Mouse (Mus musculus): ENCODE data around the gene Col27a1. TPM values are rescaled to one million over a fixed set of nuclear protein-coding genes. Genes with fewer than 3 reads are reported as not detected.

Gene Col27a1
- total and polyA plus RNA-seq, 3 experiments: not detected

DNA sequence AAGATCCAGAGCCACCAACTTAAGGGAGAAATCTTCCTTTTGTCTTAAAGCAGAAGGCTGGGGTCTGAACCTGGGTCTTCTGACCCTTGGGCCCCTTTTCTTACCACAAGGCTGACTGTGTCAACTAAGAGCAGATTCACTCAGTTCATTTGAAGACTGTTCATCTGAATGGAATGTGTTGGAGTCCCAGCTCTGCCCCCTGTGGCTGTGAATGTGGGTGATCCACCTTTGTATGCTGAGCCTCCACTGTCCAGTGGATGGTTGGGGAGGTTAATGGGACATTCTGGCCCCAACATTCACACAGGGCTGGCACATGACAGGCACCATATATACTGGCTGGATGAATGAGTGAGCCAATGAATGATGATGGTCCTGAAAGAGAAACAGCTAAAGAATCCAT, 34.2 kb downstream of the Col27a1 start:
- DNase-seq (ENCODE audit: low read depth, low spot score): no peak
- Histone ChIP-seq H3K27me3 (ENCODE audit: control insufficient read depth in 1 of 2, insufficient read depth in 2 of 2, low read length in 2 of 2) (no peaks in the 10 kb centered on the region), H3K36me3 (ENCODE audit: control insufficient read depth in 1 of 2, insufficient read depth in 2 of 2, low read length in 2 of 2) (no peaks in the 10 kb centered on the region), H3K4me1 (ENCODE audit: control insufficient read depth in 1 of 2, insufficient read depth in 2 of 2, low read length in 2 of 2) (no peaks in the 10 kb centered on the region), H3K9ac (ENCODE audit: control insufficient read depth, low read depth, low read length, poor library complexity, severe bottlenecking) (no peak overlapping the region), H3K27ac (ENCODE audit: control insufficient read depth, low read depth, low read length) (no peak overlapping the region), H3K79me2 (ENCODE audit: control insufficient read depth, insufficient read depth, low read length, poor library complexity) (no peaks in the 10 kb centered on the region), H3K9me3 (replicated peaks; ENCODE audit: insufficient read depth, low read length) (no peaks in the 10 kb centered on the region), H3K4me3 (ENCODE audit: control insufficient read depth in 1 of 2, insufficient read depth in 1 of 2, low read depth in 2 of 2, low read length in 2 of 2) (no peak overlapping the region)
- TF ChIP-seq ZNF384 (IDR thresholded peaks at IDR 0.05; ENCODE audit: low read depth, low read length) (no peak), JUND (IDR thresholded peaks at IDR 0.05; ENCODE audit: low read depth, low read length) (no peak), POLR2AphosphoS5 (IDR thresholded peaks at IDR 0.05; ENCODE audit: borderline replicate concordance, low read depth, low read length) (no peak), USF2 (IDR thresholded peaks at IDR 0.05; ENCODE audit: borderline replicate concordance in 1 of 2, insufficient read depth in 1 of 2, low read depth in 1 of 2, low read length in 2 of 2) (no peak), CTCF (IDR thresholded peaks at IDR 0.05 in 2 of 3, conservative IDR thresholded peaks at IDR 0.05 in 1 of 3; ENCODE audit: control insufficient read depth in 1 of 3, insufficient read depth in 1 of 3, low read depth in 2 of 3, low read length in 3 of 3, poor library complexity in 1 of 3, severe bottlenecking in 1 of 3) (no peak), CHD1 (IDR thresholded peaks at IDR 0.05; ENCODE audit: low read depth, low read length) (no peak), KAT2A (conservative IDR thresholded peaks at IDR 0.05; ENCODE audit: low read depth, low read length) (no peak), TCF12 (IDR thresholded peaks at IDR 0.05; ENCODE audit: low read depth, low read length) (no peak), CHD2 (IDR thresholded peaks at IDR 0.05; ENCODE audit: low read length) (no peak), POLR2A (IDR thresholded peaks at IDR 0.05; ENCODE audit: control insufficient read depth in 1 of 2, insufficient read depth in 1 of 2, low read depth in 1 of 2, low read length in 2 of 2, poor library complexity in 1 of 2) (no peak), GATA1 (IDR thresholded peaks at IDR 0.05; ENCODE audit: low read depth, low read length) (no peak), GABPA (IDR thresholded peaks at IDR 0.05; ENCODE audit: low read depth, low read length) (no peak), BHLHE40 (IDR thresholded peaks at IDR 0.05; ENCODE audit: borderline replicate concordance, low read depth, low read length) (no peak), MXI1 (IDR thresholded peaks at IDR 0.05; ENCODE audit: low read depth, low read length) (no peak), MYB (IDR thresholded peaks at IDR 0.05; ENCODE audit: low read depth, low read length) (no peak), MEF2A (IDR thresholded peaks at IDR 0.05; ENCODE audit: extremely low read depth, insufficient replicate concordance, low read depth, low read length, poor library complexity, severe bottlenecking) (no peak), RAD21 (IDR thresholded peaks at IDR 0.05; ENCODE audit: low read depth, low read length) (no peak), NRF1 (IDR thresholded peaks at IDR 0.05; ENCODE audit: insufficient read depth, low read depth, low read length, poor library complexity, severe bottlenecking) (no peak), SIN3A (IDR thresholded peaks at IDR 0.05; ENCODE audit: low read length) (no peak)

DNA sequence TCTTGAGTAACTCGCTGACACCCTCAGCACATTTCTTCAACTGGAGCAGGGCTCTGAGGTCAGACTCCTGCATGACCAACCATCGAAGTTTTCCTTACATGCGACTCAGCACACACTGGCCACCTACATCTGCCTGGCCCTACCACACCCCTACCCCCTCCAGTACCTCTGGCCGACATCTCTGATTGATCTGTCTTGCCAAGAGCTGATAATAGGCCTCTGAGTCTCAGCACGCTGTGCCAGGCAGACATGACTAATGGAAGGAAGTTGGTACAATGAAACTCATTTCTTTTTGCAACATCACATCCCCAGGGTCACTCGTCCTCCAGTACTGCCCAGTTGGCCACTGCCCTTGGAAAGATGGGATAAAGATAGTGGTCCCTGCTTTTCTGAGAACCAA, 35.1 kb downstream of the Col27a1 start:
- Histone ChIP-seq H3K4me3 (ENCODE audit: control insufficient read depth in 1 of 2, insufficient read depth in 1 of 2, low read depth in 2 of 2, low read length in 2 of 2) (no peak overlapping the region), H3K36me3 (ENCODE audit: control insufficient read depth in 1 of 2, insufficient read depth in 2 of 2, low read length in 2 of 2) (no peaks in the 10 kb centered on the region), H3K79me2 (ENCODE audit: control insufficient read depth, insufficient read depth, low read length, poor library complexity) (no peaks in the 10 kb centered on the region), H3K9me3 (replicated peaks; ENCODE audit: insufficient read depth, low read length) (no peaks in the 10 kb centered on the region), H3K27ac (ENCODE audit: control insufficient read depth, low read depth, low read length) (no peak overlapping the region), H3K9ac (ENCODE audit: control insufficient read depth, low read depth, low read length, poor library complexity, severe bottlenecking) (no peak overlapping the region), H3K27me3 (ENCODE audit: control insufficient read depth in 1 of 2, insufficient read depth in 2 of 2, low read length in 2 of 2) (no peaks in the 10 kb centered on the region), H3K4me1 (ENCODE audit: control insufficient read depth in 1 of 2, insufficient read depth in 2 of 2, low read length in 2 of 2) (no peaks in the 10 kb centered on the region)
- TF ChIP-seq MYB (IDR thresholded peaks at IDR 0.05; ENCODE audit: low read depth, low read length) (no peak), MAX (IDR thresholded peaks at IDR 0.05; ENCODE audit: low read length) (no peak), ZMIZ1 (IDR thresholded peaks at IDR 0.05; ENCODE audit: low read depth, low read length) (no peak), E2F4 (IDR thresholded peaks at IDR 0.05; ENCODE audit: borderline replicate concordance, low read depth, low read length) (no peak), ZC3H11A (IDR thresholded peaks at IDR 0.05; ENCODE audit: low read depth, low read length) (no peak), ETS1 (IDR thresholded peaks at IDR 0.05; ENCODE audit: low read depth, low read length) (no peak), USF1 (IDR thresholded peaks at IDR 0.05; ENCODE audit: low read depth, low read length) (no peak), TBP (IDR thresholded peaks at IDR 0.05; ENCODE audit: low read depth, low read length) (no peak), GATA1 (IDR thresholded peaks at IDR 0.05; ENCODE audit: low read depth, low read length) (no peak), CTCF (IDR thresholded peaks at IDR 0.05 in 2 of 3, conservative IDR thresholded peaks at IDR 0.05 in 1 of 3; ENCODE audit: control insufficient read depth in 1 of 3, insufficient read depth in 1 of 3, low read depth in 2 of 3, low read length in 3 of 3, poor library complexity in 1 of 3, severe bottlenecking in 1 of 3) (no peak), JUND (IDR thresholded peaks at IDR 0.05; ENCODE audit: low read depth, low read length) (no peak), MAFK (IDR thresholded peaks at IDR 0.05; ENCODE audit: borderline replicate concordance, low read depth, low read length) (no peak), NELFE (IDR thresholded peaks at IDR 0.05; ENCODE audit: low read depth, low read length) (no peak), POLR2AphosphoS2 (IDR thresholded peaks at IDR 0.05; ENCODE audit: low read length) (no peak), TAL1 (IDR thresholded peaks at IDR 0.05; ENCODE audit: low read length) (no peak), KAT2A (conservative IDR thresholded peaks at IDR 0.05; ENCODE audit: low read depth, low read length) (no peak), USF2 (IDR thresholded peaks at IDR 0.05; ENCODE audit: borderline replicate concordance in 1 of 2, insufficient read depth in 1 of 2, low read depth in 1 of 2, low read length in 2 of 2) (no peak), MXI1 (IDR thresholded peaks at IDR 0.05; ENCODE audit: low read depth, low read length) (no peak), NRF1 (IDR thresholded peaks at IDR 0.05; ENCODE audit: insufficient read depth, low read depth, low read length, poor library complexity, severe bottlenecking) (no peak), SMC3 (IDR thresholded peaks at IDR 0.05; ENCODE audit: low read depth, low read length) (no peak)
- no peak for DNase-seq (ENCODE audit: low read depth, low spot score)
